Mouse (Mus musculus) ovary, postnatal 10 days (tissue): ENCODE results near the gene Rbm31y.
"Not testable (repeated sequence)": the region's sequence is repeated elsewhere in the genome, so short reads cannot be mapped to it uniquely, and the experiment has no call there.

ENCODE experiments used
- DNase-seq: peaks from one replicate; pipeline ENCODE4 v3.0.0; 2022; ENCODE audit warnings: low spot score

Rbm31y gene

GRCm38 (mm10) chrY:17400461-17400860 is at the start of gene Rbm31y:
TSS of gene Rbm31y (plus strand) at chrY:17400761.
- not testable (repeated sequence) for DNase-seq
